Mouse (Mus musculus) lung, embryonic 15.5 days (tissue): Measurements from ENCODE around the gene Cds1. TPM values are rescaled to one million over a fixed set of nuclear protein-coding genes. Genes with fewer than 3 reads are reported as not detected.

Source experiments
- ATAC-seq: fragments of 200-750 bp; cut with Nextera tagmentation; 2 replicates; pipeline ENCODE4 v1.8.0; 2017; ENCODE audit warnings: moderate number of reproducible peaks, borderline replicate concordance; ENCODE audit not compliant: low FRiP score, low TSS enrichment; ENCODE audit errors: extremely low read depth
- H3K27ac ChIP-seq: fragments of 300-500 bp; sonication (generic); 2 replicates; pipeline ENCODE4 v1.5.1; 2015; ENCODE audit warnings: moderate library complexity, mild to moderate bottlenecking, inconsistent platforms
- H3K27me3 ChIP-seq: fragments of 300-500 bp; sonication (generic); 2 replicates; pipeline ENCODE4 v1.6.1; 2015; ENCODE audit warnings: inconsistent platforms
- H3K36me3 ChIP-seq: fragments of 300-500 bp; sonication (generic); 2 replicates; pipeline ENCODE4 v1.6.1; 2015; ENCODE audit warnings: inconsistent platforms
- H3K4me1 ChIP-seq: fragments of 300-500 bp; sonication (generic); 2 replicates; pipeline ENCODE4 v1.6.1; 2015; ENCODE audit warnings: inconsistent platforms
- H3K4me2 ChIP-seq: fragments of 300-500 bp; sonication (generic); 2 replicates; pipeline ENCODE4 v1.6.1; 2015; ENCODE audit warnings: inconsistent platforms, mild to moderate bottlenecking, moderate library complexity
- H3K4me3 ChIP-seq: fragments of 300-500 bp; sonication (generic); 2 replicates; pipeline ENCODE4 v1.5.1; 2015; ENCODE audit warnings: mild to moderate bottlenecking, inconsistent platforms
- H3K9ac ChIP-seq: fragments of 300-500 bp; sonication (generic); 2 replicates; pipeline ENCODE4 v1.6.1; 2015; ENCODE audit warnings: inconsistent platforms
- H3K9me3 ChIP-seq: fragments of 300-500 bp; sonication (generic); 2 replicates; pipeline ENCODE4 v1.6.1; 2016; ENCODE audit warnings: inconsistent platforms
- WGBS: fragments of 180-500 bp; shearing (Covaris S2); methylation state at CpG from one replicate; pipeline ENCODE4 v1.1.7; 2015; 5-methylcytosine and 5-hydroxymethylcytosine counted together
- polyA plus RNA-seq: library from polyadenylated mRNA; unstranded; fragments of >200 nt; fragmentation: Nextera tagmentation; extraction: Ambion mirVana; gene quantifications from 2 replicates; pipeline ENCODE4 v1.2.1, GENCODE M21; 2015

The Cds1 gene
- polyA plus RNA-seq, 1 experiment from 2014 or later, result 7.4 TPM

GRCm38 (mm10) chr5:101861786-101862571 lies 97.0 kb downstream of the Cds1 start:
- H3K4me1 ChIP-seq, result no peaks in the 10 kb centered on the region
- no peak overlapping the region for H3K4me2 ChIP-seq
- H3K27ac ChIP-seq, result no peak overlapping the region
- no peaks in the 10 kb centered on the region for H3K9me3 ChIP-seq
- no peak overlapping the region for H3K9ac ChIP-seq
- 84% methylated on average over 18 of the region's 18 CpGs for WGBS
- no peak for ATAC-seq
- no peaks in the 10 kb centered on the region for H3K27me3 ChIP-seq
- no peak overlapping the region for H3K4me3 ChIP-seq
- peaks cover 80% of the 10 kb centered on the region for H3K36me3 ChIP-seq

DNA sequence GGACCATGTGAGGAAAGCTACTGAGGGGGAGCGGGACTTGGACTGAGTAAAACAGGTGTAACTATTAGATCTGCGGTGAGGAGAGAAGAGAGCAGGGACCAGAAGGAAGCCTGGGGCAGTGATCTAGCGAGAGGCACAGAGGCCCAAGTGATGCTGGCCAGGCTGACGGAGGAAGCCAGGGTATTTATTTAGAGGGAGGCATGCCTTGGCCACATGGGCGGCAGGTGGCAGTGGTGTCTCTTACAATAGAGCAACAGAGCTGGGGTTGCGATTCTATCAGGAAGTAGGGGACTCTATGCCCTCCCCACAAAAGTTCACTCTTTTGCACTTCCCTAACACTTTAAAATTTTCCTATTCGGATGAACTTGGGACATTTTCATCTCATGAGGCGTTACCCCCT lies 97.7 kb downstream of the Cds1 start:
- peaks cover 74% of the 10 kb centered on the region for H3K36me3 ChIP-seq
- no peak overlapping the region for H3K9ac ChIP-seq
- no peak overlapping the region for H3K4me3 ChIP-seq
- H3K27me3 ChIP-seq, result no peaks in the 10 kb centered on the region
- no peak for ATAC-seq
- no peak overlapping the region for H3K4me2 ChIP-seq
- H3K4me1 ChIP-seq, result no peaks in the 10 kb centered on the region
- H3K9me3 ChIP-seq, result no peaks in the 10 kb centered on the region
- H3K27ac ChIP-seq, result no peak overlapping the region
- 84% methylated on average over 8 of the region's 8 CpGs for WGBS

- no peak overlapping the region for H3K4me2 ChIP-seq
- no peak overlapping the region for H3K9ac ChIP-seq
- no peaks in the 10 kb centered on the region for H3K4me1 ChIP-seq
- no peak overlapping the region for H3K27ac ChIP-seq
- no peak overlapping the region for H3K4me3 ChIP-seq
- ATAC-seq, result no peak
- no peaks in the 10 kb centered on the region for H3K9me3 ChIP-seq
- H3K36me3 ChIP-seq, result peaks cover 72% of the 10 kb centered on the region
- H3K27me3 ChIP-seq, result no peaks in the 10 kb centered on the region
- 86% methylated on average over 6 of the region's 6 CpGs for WGBS
These were observed 99.0 kb downstream of the Cds1 start for GRCm38 (mm10) chr5:101863946-101864345.

DNA sequence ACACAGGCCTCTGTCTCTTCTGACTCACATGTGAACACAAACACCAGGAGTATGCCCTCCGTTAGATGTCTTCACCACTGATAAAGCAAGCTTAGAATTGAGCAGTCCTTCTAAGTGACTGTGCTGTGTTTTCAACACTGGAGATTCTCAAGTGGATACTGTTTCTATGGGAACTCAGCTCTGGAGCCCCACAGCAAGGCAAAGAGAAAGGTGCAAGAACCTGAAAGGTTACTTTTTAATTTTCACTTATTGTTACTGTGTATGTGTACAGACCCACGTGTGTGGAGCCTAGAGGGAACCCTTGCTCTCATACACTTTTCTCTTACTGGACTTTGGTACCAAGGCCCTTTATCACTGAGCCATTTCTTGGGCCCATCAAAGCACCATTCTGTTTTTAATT lies 101.8 kb downstream of the Cds1 start:
- no peaks in the 10 kb centered on the region for H3K4me1 ChIP-seq

More for the DNA sequence above, 101.8 kb downstream of the Cds1 start:
- Histone ChIP-seq H3K9ac (no peak overlapping the region), H3K27me3 (no peaks in the 10 kb centered on the region), H3K4me2 (no peak overlapping the region), H3K27ac (no peak overlapping the region), H3K9me3 (no peaks in the 10 kb centered on the region), H3K36me3 (peaks cover 75% of the 10 kb centered on the region), H3K4me3 (no peak overlapping the region)
- WGBS, result 49% methylated on average over 2 of the region's 2 CpGs
- no peak for ATAC-seq

Other genes starting within 250 kb of the Cds1 start
- 0.42 and 0.54 TPM in 2 replicates for gene Nkx6-1, start 100.1 kb upstream of the Cds1 start, polyA plus RNA-seq